Mouse (Mus musculus) testis, adult 2 months (tissue): Measurements from ENCODE around the gene E330034G19Rik.

Experiments
- CTCF ChIP-seq: fragments of 200-500 bp; IDR thresholded peaks from 2 replicates; pipeline ENCODE4 v1.5.1; 2012; ENCODE audit warnings: low read depth, mild to moderate bottlenecking, inconsistent platforms, low read length, moderate library complexity; ENCODE audit not compliant: control insufficient read depth, insufficient read depth, insufficient replicate concordance
- POLR2A ChIP-seq: fragments of 200-500 bp; IDR thresholded peaks from 2 replicates; pipeline ENCODE4 v1.6.1; 2012; ENCODE audit warnings: low read depth, mild to moderate bottlenecking, inconsistent platforms, low read length, moderate library complexity; ENCODE audit not compliant: control insufficient read depth

GRCm38 (mm10) chr14:24244330-24245176 is 48.5 kb upstream of the E330034G19Rik start:
- TF ChIP-seq POLR2A (no peak), CTCF (no peak)
